Mouse (Mus musculus): ENCODE results near the gene Vpreb3. TPM values are rescaled to one million over a fixed set of nuclear protein-coding genes. Genes with fewer than 3 reads are reported as not detected.

Vpreb3 gene
- total RNA-seq (2014; rRNA removed; ENCODE audit: low replicate concordance) (1.3 TPM in 1 of 2 replicates, not detected in the other), polyA plus RNA-seq (2015; fragmentation: Nextera tagmentation; extraction: Ambion mirVana) (0.22 and 0.73 TPM in 2 replicates)

- H3K9ac ChIP-seq (replicated peaks; ENCODE audit: low read depth, low read length) = no peak within 1 kb of the TSS
- no peaks in the 10 kb centered on the region for H3K9me3 ChIP-seq (replicated peaks; ENCODE audit: control insufficient read depth, low read length)
- H3K27ac ChIP-seq (ENCODE audit: low read depth) = no peak within 1 kb of the TSS
- H3K4me3 ChIP-seq (ENCODE audit: low read depth, low read length) = no peak within 1 kb of the TSS
- ATAC-seq (ENCODE audit: insufficient read depth, low read depth) = no peak
- no peak for TF ChIP-seq CTCF (IDR thresholded peaks at IDR 0.05; ENCODE audit: low read depth)
- TF ChIP-seq EP300 (IDR thresholded peaks at IDR 0.05; ENCODE audit: low read depth) = no peak
- peaks cover 15% of the 10 kb centered on the region; the same call in 1 of the 2 replicates for H3K4me1 ChIP-seq (ENCODE audit: control insufficient read depth, insufficient read depth)
- no peak within 1 kb of the TSS for H3K4me2 ChIP-seq (ENCODE audit: low read depth, low read length)
- WGBS = 74% methylated on average over 15 of the region's 15 CpGs
- H3K36me3 ChIP-seq (replicated peaks; ENCODE audit: control insufficient read depth, insufficient read depth, low read length) = no peaks in the 10 kb centered on the region
- no peak for DNase-seq (ENCODE audit: low spot score)
- no peaks in the 10 kb centered on the region for H3K27me3 ChIP-seq (ENCODE audit: control insufficient read depth, insufficient read depth, low read length)
Observed at GRCm38 (mm10) chr10:75942736-75943477, at the start of gene Vpreb3. Gene Vpreb3, plus strand, starts transcription at chr10:75943057.

GRCm38 (mm10) chr10:75893089-75893750 lies 49.6 kb upstream of the Vpreb3 start, which contains the start of gene Derl3:
Gene Derl3, plus strand, starts transcription at chr10:75893413.
- Histone ChIP-seq H3K4me2 (ENCODE audit: low read depth, low read length) (peak within 1 kb of the TSS; percentile 70), H3K27me3 (ENCODE audit: control insufficient read depth, insufficient read depth, low read length) (no peaks in the 10 kb centered on the region), H3K4me1 (ENCODE audit: control insufficient read depth, insufficient read depth) (peaks cover 10% of the 10 kb centered on the region), H3K27ac (ENCODE audit: low read depth) (no peak within 1 kb of the TSS), H3K9me3 (replicated peaks; ENCODE audit: control insufficient read depth, low read length) (no peaks in the 10 kb centered on the region), H3K4me3 (ENCODE audit: low read depth, low read length) (peak within 1 kb of the TSS; percentile 42), H3K9ac (replicated peaks; ENCODE audit: low read depth, low read length) (no peak within 1 kb of the TSS; the same call in 1 of the 2 replicates), H3K36me3 (replicated peaks; ENCODE audit: control insufficient read depth, insufficient read depth, low read length) (peaks cover 26% of the 10 kb centered on the region)
- peak; percentile 96 for DNase-seq (ENCODE audit: low spot score)
- TF ChIP-seq EP300 (IDR thresholded peaks at IDR 0.05; ENCODE audit: low read depth) (no peak), CTCF (IDR thresholded peaks at IDR 0.05; ENCODE audit: low read depth) (no peak)
- WGBS = 2% methylated on average over 51 of the region's 51 CpGs
- ATAC-seq (ENCODE audit: insufficient read depth, low read depth) = peak; percentile 98

GRCm38 (mm10) chr10:75894601-75895000 lies 48.3 kb upstream of the Vpreb3 start:
- H3K36me3 ChIP-seq (replicated peaks; ENCODE audit: control insufficient read depth, insufficient read depth, low read length) = peaks cover 26% of the 10 kb centered on the region
- no peak overlapping the region for H3K27ac ChIP-seq (ENCODE audit: low read depth)
- DNase-seq (ENCODE audit: low spot score) (no peak), ATAC-seq (ENCODE audit: insufficient read depth, low read depth) (no peak)
- H3K4me3 ChIP-seq (ENCODE audit: low read depth, low read length) = no peak overlapping the region
- H3K9me3 ChIP-seq (replicated peaks; ENCODE audit: control insufficient read depth, low read length) = no peaks in the 10 kb centered on the region
- peaks cover 24% of the 10 kb centered on the region for H3K4me1 ChIP-seq (ENCODE audit: control insufficient read depth, insufficient read depth)
- no peak overlapping the region for H3K4me2 ChIP-seq (ENCODE audit: low read depth, low read length)
- no peak for TF ChIP-seq EP300 (IDR thresholded peaks at IDR 0.05; ENCODE audit: low read depth)
- TF ChIP-seq CTCF (IDR thresholded peaks at IDR 0.05; ENCODE audit: low read depth) = no peak
- 76% methylated on average over 6 of the region's 6 CpGs for WGBS
- no peaks in the 10 kb centered on the region for H3K27me3 ChIP-seq (ENCODE audit: control insufficient read depth, insufficient read depth, low read length)
- H3K9ac ChIP-seq (replicated peaks; ENCODE audit: low read depth, low read length) = no peak overlapping the region

GRCm38 (mm10) chr10:75895730-75896129 lies 47.1 kb upstream of the Vpreb3 start:
- Histone ChIP-seq H3K4me1 (ENCODE audit: control insufficient read depth, insufficient read depth) (peaks cover 26% of the 10 kb centered on the region), H3K4me2 (ENCODE audit: low read depth, low read length) (no peak overlapping the region), H3K27me3 (ENCODE audit: control insufficient read depth, insufficient read depth, low read length) (no peaks in the 10 kb centered on the region), H3K4me3 (ENCODE audit: low read depth, low read length) (no peak overlapping the region), H3K36me3 (replicated peaks; ENCODE audit: control insufficient read depth, insufficient read depth, low read length) (peaks cover 26% of the 10 kb centered on the region), H3K9ac (replicated peaks; ENCODE audit: low read depth, low read length) (no peak overlapping the region), H3K9me3 (replicated peaks; ENCODE audit: control insufficient read depth, low read length) (no peaks in the 10 kb centered on the region), H3K27ac (ENCODE audit: low read depth) (no peak overlapping the region)
- no peak for ATAC-seq (ENCODE audit: insufficient read depth, low read depth)
- 93% methylated on average over 5 of the region's 5 CpGs for WGBS
- TF ChIP-seq EP300 (IDR thresholded peaks at IDR 0.05; ENCODE audit: low read depth) (no peak), CTCF (IDR thresholded peaks at IDR 0.05; ENCODE audit: low read depth) (no peak)
- DNase-seq (ENCODE audit: low spot score) = no peak

- DNase-seq (ENCODE audit: low spot score) = no peak
- H3K4me3 ChIP-seq (ENCODE audit: low read depth, low read length) = no peak overlapping the region
- peaks cover 26% of the 10 kb centered on the region for H3K36me3 ChIP-seq (replicated peaks; ENCODE audit: control insufficient read depth, insufficient read depth, low read length)
- H3K9me3 ChIP-seq (replicated peaks; ENCODE audit: control insufficient read depth, low read length) = no peaks in the 10 kb centered on the region
- no peak overlapping the region for H3K27ac ChIP-seq (ENCODE audit: low read depth)
- WGBS = 86% methylated on average over 1 of the region's 1 CpGs
- no peak overlapping the region for H3K4me2 ChIP-seq (ENCODE audit: low read depth, low read length)
- no peak overlapping the region for H3K9ac ChIP-seq (replicated peaks; ENCODE audit: low read depth, low read length)
- H3K27me3 ChIP-seq (ENCODE audit: control insufficient read depth, insufficient read depth, low read length) = no peaks in the 10 kb centered on the region
- ATAC-seq (ENCODE audit: insufficient read depth, low read depth) = no peak
- TF ChIP-seq CTCF (IDR thresholded peaks at IDR 0.05; ENCODE audit: low read depth) = no peak
- no peak for TF ChIP-seq EP300 (IDR thresholded peaks at IDR 0.05; ENCODE audit: low read depth)
- peaks cover 26% of the 10 kb centered on the region for H3K4me1 ChIP-seq (ENCODE audit: control insufficient read depth, insufficient read depth)
Observed at GRCm38 (mm10) chr10:75896208-75896607, 46.6 kb upstream of the Vpreb3 start.

Measured in heart, postnatal 0 days (tissue).